Mouse (Mus musculus): ENCODE data around the gene Zfp748.

The Zfp748 gene

GRCm38 (mm10) chr13:67553730-67554129, at the start of gene Zfp748:
Zfp748 (minus strand) TSS chr13:67553830.
- DNase-seq (ENCODE audit: low spot score in 2 of 2), result no peak

GRCm38 (mm10) chr13:67572591-67573189, 19.1 kb upstream of the Zfp748 start:
- DNase-seq (ENCODE audit: low spot score in 2 of 2), result no peak

- DNase-seq (ENCODE audit: low spot score in 2 of 2), result peak; percentile 76 to 82
Observed at GRCm38 (mm10) chr13:67552505-67553346, 904 bp downstream of the Zfp748 start.

- no peak for DNase-seq (ENCODE audit: low spot score in 2 of 2)
Observed at GRCm38 (mm10) chr13:67545941-67546340, 7.7 kb downstream of the Zfp748 start.

GRCm38 (mm10) chr13:67527049-67527730, 26.4 kb downstream of the Zfp748 start:
- DNase-seq (ENCODE audit: low spot score in 2 of 2), result no peak

GRCm38 (mm10) chr13:67525753-67526410, 27.7 kb downstream of the Zfp748 start, which contains the start of the genes Gm26965 and Zfp87:
Gm26965 (minus strand) TSS chr13:67526151.
Zfp87 (minus strand) TSS chr13:67526177.
- peak; percentile 83 to 92 for DNase-seq (ENCODE audit: low spot score in 2 of 2)

- DNase-seq (ENCODE audit: low spot score in 2 of 2), result no peak
Observed at GRCm38 (mm10) chr13:67500908-67501307, 52.7 kb downstream of the Zfp748 start.

GRCm38 (mm10) chr13:67500084-67500719, 53.4 kb downstream of the Zfp748 start, which contains the start of gene Zfp58:
Zfp58 (minus strand) TSS chr13:67500555.
- DNase-seq (ENCODE audit: low spot score in 2 of 2), result peak; percentile 45 to 75

- no peak for DNase-seq (ENCODE audit: low spot score in 2 of 2)
Observed at GRCm38 (mm10) chr13:67495631-67496030, 58.0 kb downstream of the Zfp748 start.

All from spleen, postnatal 10 days (tissue).